Mouse (Mus musculus) embryo, embryonic 9.5 days (tissue): ENCODE measurements around the gene Olfr922.

Experiments
- DNase-seq: peaks from one replicate; pipeline ENCODE4 v3.0.0-alpha.2; 2017; ENCODE audit errors: extremely low spot score

Olfr922 gene

DNA sequence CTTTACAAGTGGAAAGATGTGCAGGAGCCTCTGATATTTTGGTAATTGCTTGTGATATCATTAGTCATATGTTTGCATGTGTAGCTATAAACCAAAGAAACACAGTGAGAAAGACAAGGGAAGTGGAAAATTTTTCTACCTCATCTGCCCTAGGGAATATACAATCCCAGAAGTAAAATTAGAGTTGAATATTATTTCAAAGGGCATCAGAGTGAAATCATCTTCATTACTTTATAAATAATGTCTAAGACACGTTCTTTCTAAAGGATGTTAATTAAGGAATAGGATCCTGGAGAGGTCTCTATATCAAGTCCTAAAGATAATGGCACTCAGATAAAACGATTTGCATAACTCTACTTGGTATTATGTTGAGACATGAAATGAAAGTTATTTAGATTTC, at the start of gene Olfr922:
Gene Olfr922, plus strand, starts transcription at position 301 of the 400 bp plus-strand sequence.
- no peak for DNase-seq

- no peak for DNase-seq
These were observed 41.6 kb upstream of the Olfr922 start, which contains the start of gene Olfr921 for GRCm38 (mm10) chr9:38772768-38773167. Gene Olfr921, plus strand, starts transcription at chr9:38773068.

- DNase-seq: no peak
These were observed 21.7 kb upstream of the Olfr922 start for GRCm38 (mm10) chr9:38792689-38793088.

DNA sequence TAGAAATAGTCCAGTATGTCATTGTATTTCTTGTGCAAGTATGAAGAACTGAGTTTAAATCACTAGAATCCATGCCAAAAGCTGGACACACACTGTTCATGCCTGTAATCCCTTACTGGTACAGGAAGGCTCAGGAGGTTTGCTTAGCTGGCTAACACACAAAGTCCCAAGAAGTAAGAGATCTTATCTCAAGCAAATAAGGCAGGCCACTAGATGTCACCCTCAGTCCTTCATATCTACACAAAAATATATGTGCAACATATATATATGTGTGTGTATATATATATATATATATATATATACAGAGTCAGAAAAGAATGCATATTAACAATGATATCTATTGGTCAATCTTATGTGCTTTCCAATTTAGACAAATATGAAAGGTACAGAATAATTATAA, 8.7 kb upstream of the Olfr922 start:
- DNase-seq: no peak

- DNase-seq: no peak
These were observed 1.1 kb downstream of the Olfr922 start for GRCm38 (mm10) chr9:38815458-38815986.

GRCm38 (mm10) chr9:38826245-38826644, 11.8 kb downstream of the Olfr922 start, which contains the start of gene Olfr923:
Gene Olfr923, plus strand, starts transcription at chr9:38826545.
- DNase-seq: no peak

DNA sequence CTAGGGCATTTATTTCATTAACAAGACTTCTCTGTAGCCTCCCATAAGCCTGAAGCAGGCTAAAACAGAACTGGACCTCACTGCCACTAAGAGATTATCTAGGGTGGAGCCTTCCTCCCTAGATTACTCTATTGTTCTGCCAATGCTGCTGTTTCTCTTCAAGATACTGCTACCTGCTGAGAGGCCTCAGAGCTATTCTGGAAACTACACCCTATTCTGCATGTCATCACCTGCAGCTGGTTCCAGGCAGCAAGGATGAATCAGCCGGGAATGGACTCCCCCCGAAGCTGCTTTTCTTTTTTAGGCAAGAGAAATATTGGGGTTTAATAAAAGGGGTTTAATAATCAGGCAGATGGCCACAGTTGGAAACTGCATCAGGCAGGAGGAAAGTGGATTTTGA, 18.6 kb downstream of the Olfr922 start:
- DNase-seq: no peak

DNA sequence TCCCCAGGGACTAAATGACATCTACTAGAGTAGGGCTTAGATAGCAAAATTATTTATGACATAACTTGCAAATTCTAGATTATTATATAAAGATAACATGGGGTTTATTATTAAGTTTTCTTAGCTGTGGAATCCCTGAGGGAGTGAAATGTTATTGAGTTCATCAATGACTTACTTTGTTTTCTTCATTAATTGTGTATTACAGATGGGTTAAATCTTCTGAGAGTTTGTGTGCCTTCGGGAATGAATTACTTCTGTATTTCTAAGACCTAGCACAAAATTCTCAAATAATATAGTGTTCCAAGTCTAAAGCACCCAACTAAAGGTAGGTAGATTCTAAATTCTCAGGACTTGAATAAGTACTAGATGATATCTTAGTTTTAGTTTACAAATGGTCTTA, 29.7 kb downstream of the Olfr922 start, which contains the start of gene Olfr924:
Gene Olfr924, plus strand, starts transcription at position 301 of the 400 bp plus-strand sequence.
- DNase-seq: no peak

DNA sequence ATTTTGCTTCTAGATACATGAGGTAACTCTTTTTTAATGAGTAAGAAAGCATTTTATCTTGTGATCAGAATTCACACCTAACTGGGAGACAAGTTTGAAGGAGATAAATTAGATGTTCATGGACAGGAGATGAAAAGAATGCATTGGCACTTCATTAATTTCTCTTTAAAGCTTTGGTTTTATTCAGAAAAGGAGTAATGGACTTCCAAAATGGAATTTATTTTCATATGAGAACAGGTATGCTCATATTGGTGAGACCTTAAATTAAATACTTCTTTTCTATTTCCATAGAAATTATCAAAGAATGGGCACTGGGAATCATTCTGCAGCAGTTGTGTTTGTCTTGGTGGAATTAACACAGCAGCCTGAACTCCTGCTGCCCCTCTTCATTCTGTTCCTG, 40.3 kb downstream of the Olfr922 start, which contains the start of gene Olfr26:
Gene Olfr26, plus strand, starts transcription at position 301 of the 400 bp plus-strand sequence.
- no peak for DNase-seq
